Mouse (Mus musculus): ENCODE results near the gene Grm2. TPM values are rescaled to one million over a fixed set of nuclear protein-coding genes. Genes with fewer than 3 reads are reported as not detected.

Grm2 gene
- polyA plus RNA-seq, 1 experiment: not detected

Other genes with a start within 250 kb of the Grm2 start
- 45.1 TPM for gene Rpl29, start 226.6 kb downstream of the Grm2 start, polyA plus RNA-seq (2012; fragmentation: generic; extraction: Trizol)
- 18.1 TPM for gene Acy1, start 217.8 kb downstream of the Grm2 start, polyA plus RNA-seq (2012; fragmentation: generic; extraction: Trizol)
- gene Abhd14b, start 208.6 kb downstream of the Grm2 start, polyA plus RNA-seq (2012; fragmentation: generic; extraction: Trizol): 4.2 TPM
- 19.2 TPM for gene Abhd14a, start 208.4 kb downstream of the Grm2 start, polyA plus RNA-seq (2012; fragmentation: generic; extraction: Trizol)
- gene Pcbp4, start 202.8 kb downstream of the Grm2 start, polyA plus RNA-seq (2012; fragmentation: generic; extraction: Trizol): 274 TPM
- gene Gpr62, start 190.1 kb downstream of the Grm2 start, polyA plus RNA-seq (2012; fragmentation: generic; extraction: Trizol): 0.46 TPM
- gene Rrp9, start 180.1 kb downstream of the Grm2 start, polyA plus RNA-seq (2012; fragmentation: generic; extraction: Trizol): 69.4 TPM
- 66.1 TPM for gene Parp3, start 179.1 kb downstream of the Grm2 start, polyA plus RNA-seq (2012; fragmentation: generic; extraction: Trizol)
- not detected for gene Iqcf1, start 156.1 kb downstream of the Grm2 start, polyA plus RNA-seq (2012; fragmentation: generic; extraction: Trizol)
- 0.12 TPM for gene Iqcf5, start 141.5 kb downstream of the Grm2 start, polyA plus RNA-seq (2012; fragmentation: generic; extraction: Trizol)
- gene Iqcf3, start 94.5 kb downstream of the Grm2 start, polyA plus RNA-seq (2012; fragmentation: generic; extraction: Trizol): not detected
- not detected for gene Iqcf4, start 85.1 kb downstream of the Grm2 start, polyA plus RNA-seq (2012; fragmentation: generic; extraction: Trizol)
- not detected for gene Iqcf6, start 29.5 kb downstream of the Grm2 start, polyA plus RNA-seq (2012; fragmentation: generic; extraction: Trizol)
- gene Tex264, start 29.8 kb upstream of the Grm2 start, polyA plus RNA-seq (2012; fragmentation: generic; extraction: Trizol): 111 TPM
- 5.3 TPM for gene Rad54l2, start 133.1 kb upstream of the Grm2 start, polyA plus RNA-seq (2012; fragmentation: generic; extraction: Trizol)
- 12.3 TPM for gene Dcaf1, start 165.8 kb upstream of the Grm2 start, polyA plus RNA-seq (2012; fragmentation: generic; extraction: Trizol)
- 14.2 TPM for gene Rbm15b, start 231.3 kb upstream of the Grm2 start, polyA plus RNA-seq (2012; fragmentation: generic; extraction: Trizol)
- 222 TPM for gene Manf, start 235.9 kb upstream of the Grm2 start, polyA plus RNA-seq (2012; fragmentation: generic; extraction: Trizol)